Mouse (Mus musculus) liver, adult 2 months (tissue): ENCODE measurements around the gene B4galnt1. TPM values are rescaled to one million over a fixed set of nuclear protein-coding genes. Genes with fewer than 3 reads are reported as not detected.

Source experiments
- DNase-seq: peaks from one replicate; pipeline ENCODE4 v3.0.0-alpha.2; 2011; ENCODE audit warnings: low read depth, low spot score; ENCODE audit errors: extremely low read depth
- H3K27ac ChIP-seq: fragments of 200-500 bp; replicated peaks from 2 replicates; pipeline ENCODE4 v1.5.1; 2012; ENCODE audit warnings: low read depth, mild to moderate bottlenecking, control low read depth, inconsistent platforms, low read length; ENCODE audit not compliant: insufficient read depth
- H3K27me3 ChIP-seq: fragments of 200-500 bp; 2 replicates; pipeline ENCODE4 v1.6.1; 2012; ENCODE audit warnings: mild to moderate bottlenecking, moderate library complexity, low read length, inconsistent platforms; ENCODE audit not compliant: control insufficient read depth, insufficient read depth
- H3K36me3 ChIP-seq: fragments of 200-500 bp; 2 replicates; pipeline ENCODE4 v1.6.1; 2012; ENCODE audit warnings: low read length, inconsistent platforms; ENCODE audit not compliant: control insufficient read depth, insufficient read depth
- H3K4me1 ChIP-seq: fragments of 200-500 bp; 2 replicates; pipeline ENCODE4 v1.6.1; 2011; ENCODE audit warnings: low read length; ENCODE audit not compliant: control insufficient read depth, insufficient read depth
- H3K4me3 ChIP-seq: fragments of 200-500 bp; 2 replicates; pipeline ENCODE4 v1.5.1; 2011; ENCODE audit warnings: low read depth, mild to moderate bottlenecking, control low read depth, low read length, moderate library complexity; ENCODE audit not compliant: insufficient read depth
- H3K79me2 ChIP-seq: fragments of 200-500 bp; 2 replicates; pipeline ENCODE4 v1.6.1; 2012; ENCODE audit warnings: inconsistent platforms, mild to moderate bottlenecking, low read length, moderate library complexity; ENCODE audit not compliant: control insufficient read depth, insufficient read depth
- H3K9ac ChIP-seq: fragments of 200-500 bp; 2 replicates; pipeline ENCODE4 v1.6.1; 2012; ENCODE audit warnings: low read depth, mild to moderate bottlenecking, control low read depth, inconsistent platforms, low read length
- CTCF ChIP-seq: fragments of 200-500 bp; IDR thresholded peaks from 2 replicates; pipeline ENCODE4 v1.5.1; 2011; ENCODE audit warnings: low read depth, low read length, control low read depth
- POLR2A ChIP-seq: fragments of 200-500 bp; IDR thresholded peaks from 2 replicates; pipeline ENCODE4 v1.6.1; 2011; ENCODE audit warnings: low read length, control low read depth; ENCODE audit not compliant: insufficient read depth; ENCODE audit errors: extremely low read depth
- WGBS: fragments of 180-500 bp; shearing (Covaris S2); methylation state at CpG from one replicate; pipeline ENCODE4 v1.1.7; 2018; 5-methylcytosine and 5-hydroxymethylcytosine counted together
- polyA plus RNA-seq: library from polyadenylated mRNA; depleted of rRNA; stranded (reverse); fragments of >200 nt; gene quantifications from 2 replicates; pipeline ENCODE4 v1.2.3, GENCODE M21; 2012
- total RNA-seq: library from RNA; depleted of rRNA; stranded (reverse); fragments of >200 nt; gene quantifications from 2 replicates; pipeline ENCODE4 v1.2.3, GENCODE M21; 2014

The B4galnt1 gene
- total and polyA plus RNA-seq, 2 experiments: 21.9 to 85.0 TPM

DNA sequence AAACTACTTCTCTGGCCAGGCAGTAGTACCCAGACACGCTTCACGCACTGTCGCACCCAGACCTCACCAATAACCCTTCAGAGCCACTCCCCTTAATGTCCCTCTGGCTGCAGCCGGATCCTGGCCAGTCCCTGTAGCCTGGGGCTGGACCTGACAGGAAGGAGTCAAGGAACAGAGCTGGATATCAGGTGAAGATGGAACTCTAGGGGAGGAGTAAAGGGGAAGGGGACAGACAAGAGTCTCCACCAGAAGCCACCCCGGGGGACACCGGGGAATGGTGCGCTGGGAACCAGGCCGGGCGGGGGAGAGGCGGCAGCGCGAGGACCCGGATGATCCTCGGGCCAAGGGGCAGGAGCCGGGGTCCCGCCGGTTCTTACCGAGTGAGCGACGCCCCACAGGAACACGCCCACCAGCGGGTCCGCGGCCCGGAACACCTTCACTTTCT lies 46.0 kb downstream of the B4galnt1 start:
- Histone ChIP-seq H3K4me3 (peak overlapping the region; percentile 87), H3K9ac (peak overlapping the region; percentile 86), H3K27ac (0 out of 2 replicates have a peak overlapping the region, but pooled peaks have one; percentile 24), H3K79me2 (peaks cover 10% of the 10 kb centered on the region; the same call in 1 of the 2 replicates), H3K4me1 (peaks cover 6% of the 10 kb centered on the region), H3K27me3 (no peaks in the 10 kb centered on the region), H3K36me3 (no peaks in the 10 kb centered on the region)
- 2% methylated on average over 25 of the region's 25 CpGs for WGBS
- peak; percentile 24 for DNase-seq
- no peak for TF ChIP-seq CTCF
- no peak for TF ChIP-seq POLR2A

GRCm38 (mm10) chr10:127211414-127211854 lies 46.4 kb downstream of the B4galnt1 start, which contains the start of gene Pip4k2c:
Pip4k2c (minus strand) TSS chr10:127211585.
- Histone ChIP-seq H3K4me1 (peaks cover 6% of the 10 kb centered on the region), H3K27me3 (no peaks in the 10 kb centered on the region)
- WGBS: under 1% methylated on average over 47 of the region's 47 CpGs

GRCm38 (mm10) chr10:127213272-127213671 lies 48.2 kb downstream of the B4galnt1 start:
- Histone ChIP-seq H3K9ac (no peak overlapping the region), H3K27ac (no peak overlapping the region), H3K79me2 (peaks cover 10% of the 10 kb centered on the region; the same call in 1 of the 2 replicates), H3K36me3 (no peaks in the 10 kb centered on the region), H3K27me3 (no peaks in the 10 kb centered on the region), H3K4me3 (no peak overlapping the region), H3K4me1 (peaks cover 6% of the 10 kb centered on the region)
- TF ChIP-seq CTCF (no peak), POLR2A (no peak)
- 50% methylated on average over 8 of the region's 8 CpGs for WGBS
- peak; percentile 55 for DNase-seq

More at GRCm38 (mm10) chr10:127211414-127211854, 46.4 kb downstream of the B4galnt1 start, which contains the start of gene Pip4k2c:
- Histone ChIP-seq H3K79me2 (peaks cover 10% of the 10 kb centered on the region; the same call in 1 of the 2 replicates), H3K36me3 (no peaks in the 10 kb centered on the region), H3K9ac (peak within 1 kb of the TSS; percentile 86), H3K4me3 (peak within 1 kb of the TSS; percentile 87), H3K27ac (0 out of 2 replicates have a peak within 1 kb of the TSS, but pooled peaks have one; percentile 24)
- TF ChIP-seq CTCF (no peak), POLR2A (peak; percentile 50; the same call in 1 of the 2 replicates)
- DNase-seq: peak; percentile 77

DNA sequence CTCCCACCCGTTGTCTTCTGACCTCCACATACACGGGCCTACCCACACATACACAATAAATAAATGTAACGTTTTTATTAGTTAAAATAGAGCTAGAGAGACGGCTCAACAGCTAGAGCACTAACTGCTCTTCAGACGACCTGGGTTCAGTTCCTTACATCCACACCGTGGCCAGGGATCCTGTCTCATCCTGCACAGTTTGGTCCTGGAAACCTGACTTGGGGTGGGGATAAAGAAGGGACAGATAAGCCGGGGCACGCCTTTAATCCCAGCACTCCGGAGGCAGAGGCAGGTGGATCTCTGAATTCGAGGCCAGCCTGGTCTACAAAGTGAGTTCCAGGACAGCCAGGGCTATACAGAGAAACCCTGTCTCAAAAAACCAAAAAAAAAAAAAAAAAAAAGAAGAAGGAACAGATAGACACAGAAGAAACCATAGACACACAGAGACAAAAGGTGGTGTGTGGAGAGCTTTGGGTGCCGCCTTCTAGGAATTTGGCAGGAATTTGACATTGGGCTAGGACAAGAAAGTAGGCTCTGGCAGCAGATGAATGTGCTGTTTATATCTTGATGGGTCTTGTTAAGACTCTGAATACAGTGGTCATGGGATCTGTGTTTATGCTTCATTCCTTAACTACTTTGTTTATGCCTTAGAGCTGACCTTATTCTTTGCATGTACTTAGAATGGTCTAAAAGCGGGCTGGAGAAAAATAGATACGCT lies 48.8 kb downstream of the B4galnt1 start:
- Histone ChIP-seq H3K4me1 (peaks cover 6% of the 10 kb centered on the region), H3K9ac (no peak overlapping the region), H3K27ac (no peak overlapping the region), H3K79me2 (peaks cover 10% of the 10 kb centered on the region; the same call in 1 of the 2 replicates), H3K27me3 (no peaks in the 10 kb centered on the region), H3K4me3 (no peak overlapping the region), H3K36me3 (no peaks in the 10 kb centered on the region)
- DNase-seq: no peak
- 87% methylated on average over 13 of the region's 13 CpGs for WGBS
- no peak for TF ChIP-seq POLR2A

DNA sequence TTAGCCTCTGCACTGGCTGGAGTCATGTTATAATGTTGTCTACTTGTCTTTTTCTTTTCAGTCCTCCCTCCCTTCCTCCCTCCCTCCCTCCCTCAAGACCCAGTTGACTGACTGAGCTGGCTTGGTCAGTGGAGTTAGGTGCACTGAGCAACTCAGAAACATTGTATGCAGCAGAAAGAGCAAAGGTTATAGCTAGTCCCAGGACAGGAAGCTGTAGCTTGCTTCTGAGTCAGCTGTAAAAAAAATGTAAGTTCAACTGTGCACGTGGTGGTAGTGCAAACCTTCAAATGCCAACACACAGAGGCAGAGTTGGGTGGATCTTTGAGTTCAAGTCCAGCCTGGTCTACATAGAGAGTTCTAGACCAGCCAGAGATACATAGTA lies 49.4 kb downstream of the B4galnt1 start:
- H3K79me2 ChIP-seq: peaks cover 10% of the 10 kb centered on the region; the same call in 1 of the 2 replicates
- no peaks in the 10 kb centered on the region for H3K36me3 ChIP-seq
- no peak for TF ChIP-seq CTCF
- TF ChIP-seq POLR2A: no peak
- H3K27me3 ChIP-seq: no peaks in the 10 kb centered on the region
- no peak overlapping the region for H3K9ac ChIP-seq
- 19% methylated on average over 1 of the region's 1 CpGs for WGBS
- peaks cover 6% of the 10 kb centered on the region for H3K4me1 ChIP-seq
- H3K27ac ChIP-seq: no peak overlapping the region
- no peak overlapping the region for H3K4me3 ChIP-seq
- no peak for DNase-seq

DNA sequence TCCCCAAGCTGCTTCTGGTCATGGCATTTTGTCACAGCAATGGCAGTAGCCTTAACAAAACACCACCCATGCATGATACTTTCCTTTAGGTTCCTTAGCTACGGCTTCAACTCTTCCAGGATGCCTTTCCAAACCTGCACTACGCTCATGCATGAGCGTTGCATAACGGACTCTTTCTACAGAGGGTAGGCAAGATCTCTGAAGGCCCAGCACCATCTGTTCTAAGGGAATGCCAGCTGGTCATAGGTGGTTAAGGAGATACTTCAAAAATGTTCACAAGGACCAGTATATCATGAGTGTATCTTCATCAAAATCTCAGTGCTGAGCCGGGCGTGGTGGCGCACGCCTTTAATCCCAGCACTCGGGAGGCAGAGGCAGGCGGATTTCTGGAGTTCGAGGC lies 51.4 kb downstream of the B4galnt1 start:
- no peak overlapping the region for H3K27ac ChIP-seq
- 98% methylated on average over 11 of the region's 11 CpGs for WGBS

More for the DNA sequence above, 51.4 kb downstream of the B4galnt1 start:
- DNase-seq: no peak
- no peaks in the 10 kb centered on the region for H3K4me1 ChIP-seq
- no peaks in the 10 kb centered on the region for H3K36me3 ChIP-seq
- no peak overlapping the region for H3K9ac ChIP-seq
- no peaks in the 10 kb centered on the region for H3K27me3 ChIP-seq
- H3K4me3 ChIP-seq: no peak overlapping the region
- no peaks in the 10 kb centered on the region for H3K79me2 ChIP-seq
- TF ChIP-seq CTCF (no peak), POLR2A (no peak)
